Mouse (Mus musculus) gastrocnemius, postnatal 4 days (tissue): ENCODE data around the gene Pcbp3. TPM values are rescaled to one million over a fixed set of nuclear protein-coding genes. Genes with fewer than 3 reads are reported as not detected.

Experiments
- total RNA-seq, 2 experiments: library from RNA; stranded (reverse); gene quantifications; 2 replicates each; pipeline ENCODE4 v1.2.3; 2021

The Pcbp3 gene
- total RNA-seq, 2 experiments from 2014 or later: 10.3 to 10.9 TPM

Other genes with a start within 250 kb of the Pcbp3 start
- 100 to 1,000 TPM; 628 to 701 TPM for gene Col6a1, start 235.7 kb downstream of the Pcbp3 start, total RNA-seq
- gene Slc19a1, start 70.4 kb upstream of the Pcbp3 start, total RNA-seq: 10 to 100 TPM in 1 of 2 experiments, 1 to 10 TPM in 1; 9.8 to 10.3 TPM
- gene Col18a1, start 204.7 kb upstream of the Pcbp3 start, total RNA-seq: 10 to 100 TPM; 93.9 to 94.1 TPM